Mouse (Mus musculus) embryo, embryonic 9.5 days (tissue): ENCODE measurements around the gene Rbbp9.

ENCODE experiments used
- DNase-seq: peaks from one replicate; pipeline ENCODE4 v3.0.0-alpha.2; 2017; ENCODE audit errors: extremely low spot score

The Rbbp9 gene

DNA sequence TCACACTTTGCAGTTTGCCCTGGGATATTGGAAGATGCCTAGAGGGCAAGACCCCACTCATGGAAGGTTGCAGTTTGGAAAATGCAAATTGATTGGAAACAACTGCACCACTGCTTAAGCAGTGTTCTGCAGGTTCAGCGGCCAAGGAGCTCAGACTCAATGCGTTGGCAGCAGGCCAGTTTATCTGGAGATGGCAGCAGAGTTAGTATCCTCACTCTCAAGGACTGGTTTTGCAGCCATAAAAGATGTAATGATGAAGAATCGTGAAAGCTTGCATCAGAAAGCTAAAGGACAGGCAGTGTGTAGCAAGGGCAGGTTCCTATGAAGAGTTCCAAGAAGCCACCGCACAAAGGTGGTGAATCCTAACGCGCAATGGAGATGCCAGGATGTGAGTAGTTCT lies 48.5 kb downstream of the Rbbp9 start:
- DNase-seq = no peak
